Comparison of ENCODE assay signal across 26 mouse cellular contexts in the genomic region with DNA sequence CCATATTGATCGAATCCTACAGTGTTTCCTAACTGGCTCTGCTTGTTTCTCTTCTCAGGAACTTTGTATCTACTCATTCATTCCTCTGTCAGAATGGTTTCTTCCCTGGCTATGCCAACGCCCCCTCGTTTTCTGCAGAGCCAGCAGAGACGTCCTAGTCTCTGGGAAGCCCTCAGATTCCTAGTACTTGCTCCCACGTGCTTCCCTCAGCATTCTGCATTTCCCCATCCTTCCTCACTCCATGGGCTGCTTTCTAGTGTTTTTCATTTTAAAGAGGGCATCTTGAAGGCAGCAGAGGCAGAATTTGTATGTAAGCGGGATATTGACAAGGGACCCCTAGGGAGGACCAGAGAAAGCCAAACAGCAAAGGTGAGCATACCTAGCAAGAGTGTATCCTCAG.
"Had no signal": no experiment of that assay in that cellular context is flagged by ENCODE, and none has a peak within 500 bp of the region (broad histone marks: within the 10 kb centered on the region; RNA-seq: fewer than 3 reads in every experiment).

No protein-coding gene starts in this region.

- H3K36me3 ChIP-seq: limb, embryonic 10.5 days; limb, embryonic 13.5 days; liver, embryonic 12.5 days; liver, embryonic 15.5 days; lung, embryonic 15.5 days; midbrain, embryonic 10.5 days; midbrain, embryonic 13.5 days; neural tube, embryonic 13.5 days; stomach, embryonic 15.5 days had no signal

- H3K27me3 ChIP-seq: limb, embryonic 13.5 days; liver, embryonic 12.5 days; liver, embryonic 15.5 days; lung, embryonic 15.5 days; megakaryocyte, embryonic 14.5 days; midbrain, embryonic 13.5 days; neural tube, embryonic 13.5 days; stomach, embryonic 15.5 days had no signal

- DNase-seq: kidney, adult 2 months; kidney, postnatal 25 days; layer of hippocampus, adult 9-11 months; liver; lung, adult 18-20 months; lung, postnatal 10 days; lung, postnatal 36 days; retina, postnatal 1 day; spleen, adult 18-20 months; thymus, postnatal 25 days had no signal

- ATAC-seq: intestine, postnatal 0 days; liver, embryonic 12.5 days; midbrain, embryonic 13.5 days; midbrain, embryonic 16.5 days had no signal

- H3K9me3 ChIP-seq: limb, embryonic 10.5 days; limb, embryonic 13.5 days; liver, embryonic 12.5 days; liver, embryonic 15.5 days; lung, embryonic 15.5 days; midbrain, embryonic 10.5 days; midbrain, embryonic 13.5 days; neural tube, embryonic 13.5 days; stomach, embryonic 15.5 days had no signal

- H3K4me1 ChIP-seq: limb, embryonic 10.5 days; limb, embryonic 13.5 days; liver, embryonic 12.5 days; liver, embryonic 15.5 days; lung, embryonic 15.5 days; megakaryocyte, embryonic 14.5 days; midbrain, embryonic 10.5 days; midbrain, embryonic 13.5 days; neural tube, embryonic 13.5 days; stomach, embryonic 15.5 days had no signal

- H3K27ac ChIP-seq: kidney, postnatal 0 days; layer of hippocampus, adult 2 months; left cerebral cortex, adult 2 months; limb, embryonic 10.5 days; limb, embryonic 13.5 days; liver, embryonic 12.5 days; liver, embryonic 15.5 days; lung, embryonic 15.5 days; midbrain, embryonic 10.5 days; midbrain, embryonic 13.5 days; neural tube, embryonic 13.5 days; stomach, embryonic 15.5 days had no signal

- H3K9ac ChIP-seq: limb, embryonic 13.5 days; liver, embryonic 12.5 days; liver, embryonic 15.5 days; lung, embryonic 15.5 days; midbrain, embryonic 13.5 days; neural tube, embryonic 13.5 days; stomach, embryonic 15.5 days had no signal

- H3K4me3 ChIP-seq: layer of hippocampus, adult 2 months; left cerebral cortex, adult 2 months; limb, embryonic 10.5 days; limb, embryonic 13.5 days; liver, embryonic 12.5 days; liver, embryonic 15.5 days; lung, embryonic 15.5 days; megakaryocyte, embryonic 14.5 days; midbrain, embryonic 10.5 days; midbrain, embryonic 13.5 days; myocyte; neural tube, embryonic 13.5 days; stomach, embryonic 15.5 days had no signal

- H3K4me2 ChIP-seq: limb, embryonic 13.5 days; liver, embryonic 12.5 days; liver, embryonic 15.5 days; lung, embryonic 15.5 days; midbrain, embryonic 13.5 days; neural tube, embryonic 13.5 days; stomach, embryonic 15.5 days had no signal
